Mouse (Mus musculus) thymus, adult 2 months (tissue): ENCODE measurements at regions not wholly inside any gene's neighbourhood (a gene's known extent, or its start where the extent isn't known, plus 50 kb on each side); places are given as distances from the start of the nearest gene placed in this dataset.

Source experiments
- CTCF ChIP-seq: fragments of 200-500 bp; IDR thresholded peaks from 2 replicates; pipeline ENCODE4 v1.5.1; 2012; ENCODE audit warnings: mild to moderate bottlenecking, control low read depth, low read length, moderate library complexity, borderline replicate concordance; ENCODE audit not compliant: control insufficient read depth, poor library complexity, insufficient read depth; ENCODE audit errors: extremely low read depth
- POLR2A ChIP-seq: fragments of 200-500 bp; IDR thresholded peaks from 2 replicates; pipeline ENCODE4 v1.6.1; 2012; ENCODE audit warnings: mild to moderate bottlenecking, low read length, control low read depth, moderate library complexity; ENCODE audit not compliant: control insufficient read depth, poor library complexity, insufficient read depth; ENCODE audit errors: extremely low read depth

- TF ChIP-seq CTCF = no peak
- no peak for TF ChIP-seq POLR2A
Measured at GRCm38 (mm10) chr8:109434538-109434937, 59.3 kb upstream of the Pmfbp1 start.
